Mouse (Mus musculus) granulocyte monocyte progenitor cell, adult 5-6 weeks (primary cell): ENCODE results near the gene Tln2. TPM values are rescaled to one million over a fixed set of nuclear protein-coding genes. Genes with fewer than 3 reads are reported as not detected.

Experiments used
- ATAC-seq: replicated peaks from 2 replicates; pipeline ENCODE4 v1.8.0; 2016; ENCODE audit warnings: mild to moderate bottlenecking, moderate TSS enrichment, inconsistent platforms; ENCODE audit not compliant: poor library complexity, severe bottlenecking
- total RNA-seq, 2 experiments: library from RNA; stranded (forward) in 1 of 2; stranded (reverse) in 1 of 2; fragments of 200-712, 200-1000 nt in 1 of 2; fragments of >200 nt in 1 of 2; fragmentation: Nextera tagmentation in 1 of 2; gene quantifications; 2 replicates each; pipeline ENCODE4 v1.2.3; 2014 to 2017

The Tln2 gene
- total RNA-seq (2014; fragmentation: Nextera tagmentation) (0.28 TPM in 1 of 2 replicates, not detected in the other), total RNA-seq (2017) (1.4 and 7.0 TPM in 2 replicates)

DNA sequence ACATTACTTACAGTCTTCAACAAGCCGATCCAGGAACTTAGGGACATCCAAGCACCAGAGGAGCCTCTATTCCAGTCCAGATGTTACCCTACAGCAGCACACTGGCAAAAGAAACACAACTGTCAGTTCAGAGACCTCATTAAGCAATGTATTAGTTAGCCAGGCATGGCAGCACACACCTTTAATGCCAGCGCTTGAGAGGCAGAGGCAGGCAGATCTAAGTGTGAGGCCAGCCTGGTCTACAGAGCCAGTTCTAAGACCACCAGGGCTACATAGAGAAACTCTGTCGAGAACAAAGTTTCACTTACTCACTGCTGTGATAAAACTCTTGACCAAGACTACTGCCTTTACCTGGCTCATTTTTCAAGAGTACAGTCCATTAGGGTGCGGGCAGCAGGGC lies at the start of gene Tln2:
TSS of gene Tln2 (minus strand) at position 101 of the 400 bp plus-strand sequence.
- no peak for ATAC-seq

DNA sequence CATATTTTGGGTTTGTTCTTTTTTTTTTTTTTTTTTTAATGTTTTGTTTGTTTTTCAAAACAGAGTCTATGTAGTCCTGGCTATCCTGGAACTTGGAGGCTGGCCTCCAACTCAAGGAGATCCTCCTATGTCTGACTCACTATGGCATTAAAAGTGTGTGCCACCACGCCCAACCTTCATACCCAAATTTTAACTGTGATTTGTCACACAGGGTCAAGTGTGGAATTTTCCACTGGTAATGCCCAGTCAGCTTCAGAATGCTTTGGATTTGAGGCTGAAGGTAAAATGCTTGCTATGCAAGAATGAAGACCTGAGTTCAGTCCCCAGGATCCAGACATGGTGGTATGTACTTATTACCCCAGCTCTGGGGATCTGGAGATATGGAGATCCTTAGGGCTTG lies 49.7 kb upstream of the Tln2 start:
- ATAC-seq = no peak

DNA sequence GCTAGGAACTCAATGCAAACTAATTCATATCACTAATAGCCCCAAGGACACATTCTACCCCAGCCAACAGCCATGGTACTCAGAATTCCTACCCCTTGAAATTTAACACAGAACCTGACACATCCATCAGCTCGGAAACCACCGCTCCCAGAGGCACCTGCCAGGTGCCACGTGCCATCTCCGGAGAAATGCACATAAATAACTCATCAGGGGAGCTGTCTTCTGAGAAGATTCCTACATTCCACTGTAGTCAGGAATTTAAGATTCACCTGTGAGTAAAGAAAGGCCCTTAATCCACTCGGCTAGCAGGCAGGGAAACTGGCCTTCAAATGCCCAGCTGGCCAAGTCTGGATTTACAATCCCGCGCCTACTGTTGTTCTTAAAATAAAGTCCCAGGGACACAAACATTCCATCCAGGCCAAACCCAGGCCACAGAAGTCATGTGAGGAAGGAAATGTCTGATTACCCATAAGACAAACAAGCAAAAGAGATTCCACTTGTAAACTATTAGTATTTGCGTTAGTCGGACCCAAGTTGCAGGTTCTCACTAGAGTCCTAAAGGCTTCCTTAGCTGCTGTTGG lies 48.4 kb upstream of the Tln2 start:
- ATAC-seq = no peak

DNA sequence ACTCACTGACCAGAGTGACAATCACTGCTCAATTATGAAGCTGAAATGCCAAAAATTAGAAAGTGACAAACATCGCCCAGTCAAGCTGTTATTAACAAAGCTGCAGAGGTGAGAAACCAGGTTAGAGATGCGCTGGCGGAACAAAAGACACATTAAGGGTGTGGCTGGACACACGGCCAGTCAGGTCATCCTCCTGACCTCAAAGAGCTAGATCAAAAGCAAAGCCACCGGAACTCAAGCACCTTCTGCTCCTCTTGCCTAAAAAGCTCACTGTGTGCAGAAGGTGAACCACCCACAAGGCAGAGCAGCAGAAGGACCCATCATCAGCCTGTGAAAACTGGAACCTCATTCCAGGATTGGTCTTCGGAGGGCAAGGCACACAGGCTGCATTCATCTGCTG lies 47.8 kb upstream of the Tln2 start:
- no peak for ATAC-seq

DNA sequence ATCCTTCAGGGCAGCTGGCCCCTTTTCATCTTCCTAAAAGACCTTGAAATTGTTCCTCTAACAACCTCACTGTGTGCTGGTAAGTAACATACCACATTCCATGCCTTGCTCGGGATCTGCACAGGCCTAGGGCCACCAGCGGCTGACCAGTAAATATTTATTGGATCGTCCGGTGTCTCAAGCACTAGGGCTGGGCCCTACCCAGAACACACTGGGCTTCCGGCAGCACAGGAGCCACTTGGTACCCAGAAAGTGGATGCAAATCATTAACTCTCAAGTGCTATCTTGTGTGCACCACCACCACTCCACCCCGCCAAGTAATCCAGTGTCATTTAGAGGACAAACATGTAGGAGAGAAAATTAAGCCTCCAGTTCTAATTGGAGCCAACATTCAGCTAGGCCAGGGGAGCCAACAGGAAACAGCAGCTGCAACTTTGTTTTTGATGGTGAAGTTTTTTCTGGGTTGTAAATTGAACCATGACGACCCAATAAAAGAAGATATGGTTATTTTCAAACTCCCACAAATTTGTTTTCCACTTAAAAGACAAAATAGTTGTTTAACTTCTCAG lies 46.4 kb upstream of the Tln2 start:
- no peak for ATAC-seq

DNA sequence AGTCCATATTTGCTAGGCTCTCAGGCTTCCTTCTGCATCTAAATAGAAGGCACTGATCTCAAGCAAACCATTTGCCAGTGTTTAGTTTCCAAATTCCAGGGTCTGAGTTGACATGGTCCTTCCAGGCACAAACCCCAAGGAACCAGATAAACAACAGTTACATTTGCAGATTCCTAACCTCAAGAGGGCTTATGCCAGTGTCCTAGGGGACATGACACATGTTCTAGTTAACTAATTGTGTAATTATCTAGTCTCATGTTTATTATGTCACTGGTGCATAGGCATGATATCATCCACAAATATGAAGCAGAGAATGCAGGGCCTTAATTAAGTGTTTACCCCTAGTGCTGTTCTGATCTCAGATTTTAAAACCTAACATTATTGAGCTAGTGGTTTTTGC lies 45.4 kb upstream of the Tln2 start:
- no peak for ATAC-seq

DNA sequence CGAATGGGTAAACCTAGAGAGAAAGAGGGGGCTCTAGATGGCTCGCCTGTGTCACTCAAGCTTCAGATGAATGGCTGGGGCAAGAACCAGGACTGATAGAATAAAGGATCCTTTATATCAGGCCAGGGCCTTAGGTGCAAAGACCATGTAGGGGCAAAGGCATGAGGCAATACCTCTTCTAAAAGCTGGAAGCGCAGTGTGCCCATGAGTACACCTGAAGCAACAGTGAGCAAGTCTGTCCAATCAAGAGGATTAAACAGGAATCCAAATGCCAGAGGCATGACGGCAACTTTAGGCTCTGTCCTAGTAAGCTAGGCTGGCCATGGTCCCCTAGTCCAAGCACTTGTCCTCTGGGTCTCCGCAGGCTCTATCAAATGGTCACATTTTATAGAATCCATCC lies 42.8 kb upstream of the Tln2 start:
- no peak for ATAC-seq

DNA sequence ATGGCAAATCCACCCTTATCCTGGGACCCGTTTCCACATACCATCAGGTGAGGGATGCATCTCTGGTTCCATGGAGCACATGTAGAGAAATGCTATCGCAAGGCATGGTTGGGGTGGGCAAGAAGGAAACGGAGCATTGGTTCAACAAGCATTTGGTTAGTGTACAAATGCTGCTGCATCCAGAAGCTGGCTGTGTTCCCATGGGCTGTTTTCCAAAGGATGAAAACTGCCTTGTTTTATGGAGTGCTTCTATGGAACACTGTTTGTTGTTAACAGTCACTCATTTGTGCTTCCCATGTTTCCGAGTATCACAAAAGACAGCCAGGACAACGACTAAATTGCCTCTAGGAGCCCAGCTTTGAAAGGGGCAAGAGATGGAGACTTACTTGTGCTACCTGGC lies 35.7 kb upstream of the Tln2 start:
- ATAC-seq = no peak

DNA sequence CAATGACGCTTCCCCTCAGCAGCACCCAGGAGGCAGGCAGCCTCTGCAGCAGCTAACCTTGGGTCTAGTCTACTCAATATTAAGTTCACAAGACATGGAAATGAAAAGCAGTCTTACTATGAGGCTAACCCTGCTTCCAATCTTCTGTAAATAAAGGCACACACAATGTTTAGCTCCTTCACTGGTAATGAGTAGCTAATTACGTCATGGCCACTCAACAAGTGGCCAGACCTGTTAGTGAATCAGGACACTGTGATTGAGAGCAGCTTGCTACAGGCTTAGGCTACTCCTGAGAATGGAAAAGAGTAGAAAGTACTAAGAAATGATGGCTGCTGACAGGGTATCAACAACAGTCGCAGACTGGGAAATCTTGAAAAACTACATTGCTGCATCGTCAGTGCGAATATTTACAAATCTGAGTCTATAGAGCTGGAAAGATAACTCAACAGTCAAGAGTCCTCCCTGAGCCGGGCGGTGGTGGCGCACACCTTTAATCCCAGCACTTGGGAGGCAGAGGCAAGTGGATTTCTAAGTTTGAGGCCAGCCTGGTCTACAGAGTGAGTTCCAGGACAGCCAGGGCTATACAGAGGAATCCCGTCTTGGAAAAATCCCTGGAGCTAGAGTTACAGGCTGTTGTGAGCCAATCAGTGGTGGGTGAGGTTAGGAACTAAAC lies 34.1 kb upstream of the Tln2 start:
- no peak for ATAC-seq

DNA sequence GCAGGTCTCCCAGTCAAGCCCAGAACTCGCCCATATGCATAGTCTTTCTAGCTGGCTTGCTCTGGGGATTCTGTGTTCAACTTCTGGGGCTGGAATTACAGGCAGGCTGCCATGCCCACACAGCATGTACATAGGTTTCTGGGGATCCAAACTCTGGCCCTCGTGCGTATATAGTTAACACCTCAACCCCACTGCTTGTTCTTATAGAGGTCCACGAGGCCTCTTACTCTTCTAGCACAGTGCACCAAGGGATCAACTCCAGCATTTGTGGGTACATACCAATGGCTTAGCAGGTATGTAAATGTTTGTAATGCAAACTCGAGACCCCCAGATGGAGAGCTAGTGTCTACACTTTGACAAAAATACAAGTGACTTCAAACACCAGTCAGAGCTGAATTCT lies 33.2 kb upstream of the Tln2 start:
- ATAC-seq = no peak

DNA sequence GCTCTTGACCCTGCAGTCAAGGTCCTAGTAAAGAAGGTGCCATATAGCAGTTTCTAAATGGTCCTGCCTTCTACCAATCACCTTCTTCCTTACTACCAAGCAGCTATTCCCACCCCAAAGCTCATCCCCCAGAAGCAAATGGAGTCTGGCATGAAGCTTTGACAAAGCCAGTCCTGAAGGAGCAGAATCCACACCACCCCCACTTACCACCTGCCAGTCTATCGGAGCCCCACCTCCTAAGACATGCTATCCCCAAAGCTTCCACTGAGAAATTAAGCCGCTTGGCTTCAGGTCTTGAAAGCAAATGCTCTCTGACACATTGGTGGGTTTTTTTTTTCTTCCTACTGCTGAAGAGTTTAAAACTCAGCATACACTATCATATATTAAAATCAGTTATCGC lies 27.6 kb upstream of the Tln2 start:
- no peak for ATAC-seq

DNA sequence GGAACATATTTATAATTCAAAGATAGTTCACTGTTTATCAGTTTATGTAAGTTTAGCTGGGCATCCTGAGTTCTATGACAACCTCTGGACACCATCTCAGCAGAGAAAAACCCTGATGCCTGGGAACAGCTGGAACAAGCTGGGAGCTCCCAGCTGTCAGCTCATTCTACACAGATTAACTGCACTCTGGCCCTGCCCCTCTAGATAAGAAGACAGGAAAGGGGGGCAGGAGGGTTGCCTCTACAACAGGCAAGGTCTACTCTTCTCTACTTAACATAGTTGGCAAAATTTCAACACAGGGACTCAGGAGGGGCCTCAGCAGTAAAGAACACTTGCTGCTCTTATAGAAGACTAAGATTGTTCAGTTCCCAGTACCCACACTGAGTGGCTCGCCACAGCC lies 27.0 kb upstream of the Tln2 start:
- no peak for ATAC-seq

DNA sequence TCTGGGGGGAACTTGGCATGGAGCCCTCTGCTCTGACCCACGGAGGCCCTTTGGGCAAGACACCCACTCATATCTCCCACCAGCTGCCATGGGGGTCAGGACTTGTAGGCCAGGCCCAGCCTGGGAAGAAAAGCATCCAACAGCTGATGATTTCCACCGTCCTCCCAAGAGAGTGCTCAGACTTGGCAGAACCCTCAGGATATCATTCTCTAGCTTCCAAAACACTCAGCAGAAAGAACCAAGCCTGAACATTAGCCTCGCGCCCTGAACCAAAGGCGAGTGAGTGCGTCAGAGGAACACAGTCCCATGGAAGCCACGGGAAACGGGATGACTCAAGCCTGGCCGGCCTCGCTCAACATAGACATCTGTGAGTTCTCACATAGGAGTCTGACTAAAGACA lies 25.4 kb upstream of the Tln2 start:
- ATAC-seq = no peak

DNA sequence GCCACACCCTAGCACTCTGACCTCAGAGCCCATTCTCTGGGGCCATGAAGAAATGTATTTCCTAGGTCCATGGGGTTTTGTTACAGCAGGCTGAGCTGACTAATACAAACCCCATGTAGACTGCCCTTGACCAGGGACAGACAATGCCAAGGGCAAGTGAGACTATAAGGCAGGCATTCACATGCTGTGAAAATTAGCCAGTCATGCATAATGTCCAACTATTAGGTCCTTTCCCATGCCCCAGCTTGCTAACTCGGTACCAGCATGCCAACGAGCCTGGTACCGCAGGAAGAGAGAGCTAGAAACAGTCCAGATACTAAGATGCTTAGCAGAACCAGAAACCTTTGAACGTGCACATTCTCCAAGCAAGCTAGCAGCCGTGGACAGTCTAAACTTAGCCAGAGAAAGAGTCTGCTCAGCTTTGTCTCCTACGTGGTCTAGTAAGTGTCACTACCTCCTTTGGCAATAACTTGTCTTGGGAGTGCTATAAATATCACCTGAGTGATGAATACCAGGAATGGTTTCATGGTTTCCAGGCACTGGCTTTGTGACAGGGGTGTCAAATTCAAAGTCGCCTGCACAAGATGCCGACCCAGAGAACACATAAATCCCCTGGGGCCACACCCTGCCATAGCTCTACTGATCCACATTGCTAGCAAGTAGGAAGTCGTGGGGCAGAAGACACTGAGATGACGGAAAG lies 22.2 kb upstream of the Tln2 start:
- ATAC-seq = no peak

DNA sequence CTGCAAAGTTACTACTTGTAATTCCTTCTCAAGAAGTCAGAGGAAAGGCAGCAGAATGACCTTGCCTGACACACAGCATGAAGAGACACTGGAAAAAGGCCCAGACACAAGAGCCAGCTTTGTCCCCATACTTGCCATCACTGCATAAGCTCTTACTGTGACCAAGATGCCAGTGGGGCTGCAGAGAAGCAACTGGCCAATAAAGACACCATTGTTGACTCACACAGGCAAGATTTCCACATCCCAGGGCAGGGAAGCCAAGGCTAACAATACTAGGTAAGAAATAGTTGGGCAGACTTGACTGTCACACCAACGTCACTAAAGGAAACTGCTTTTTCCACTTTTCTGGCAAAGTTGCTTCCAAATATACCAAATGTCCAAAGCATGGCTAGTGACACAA lies 20.0 kb upstream of the Tln2 start:
- ATAC-seq = no peak

DNA sequence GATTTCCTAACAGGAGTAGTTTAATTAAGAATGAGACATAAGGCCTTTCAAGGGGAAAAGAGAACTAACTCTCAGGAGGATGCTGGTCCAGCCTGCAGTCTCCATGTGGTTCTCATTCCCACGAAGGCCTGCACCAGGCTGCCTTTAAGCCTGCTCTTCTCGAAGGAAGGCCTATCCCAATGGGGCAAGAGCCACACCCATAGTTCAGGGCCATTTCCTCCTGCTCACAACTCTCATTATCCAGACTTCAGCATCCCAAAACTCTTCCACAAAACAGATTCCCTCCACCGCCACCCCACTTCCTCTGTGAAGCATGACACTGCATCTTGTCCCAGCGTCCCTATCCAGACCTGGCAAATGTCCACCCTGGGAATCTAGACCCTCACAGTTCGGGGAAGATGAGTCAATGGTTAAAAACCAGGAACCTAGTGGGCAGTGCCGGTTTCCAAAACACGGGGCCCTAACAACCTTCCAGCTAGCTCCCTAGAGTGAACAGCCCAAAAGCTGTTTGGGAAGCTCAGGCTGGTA lies 15.3 kb upstream of the Tln2 start:
- ATAC-seq = no peak

DNA sequence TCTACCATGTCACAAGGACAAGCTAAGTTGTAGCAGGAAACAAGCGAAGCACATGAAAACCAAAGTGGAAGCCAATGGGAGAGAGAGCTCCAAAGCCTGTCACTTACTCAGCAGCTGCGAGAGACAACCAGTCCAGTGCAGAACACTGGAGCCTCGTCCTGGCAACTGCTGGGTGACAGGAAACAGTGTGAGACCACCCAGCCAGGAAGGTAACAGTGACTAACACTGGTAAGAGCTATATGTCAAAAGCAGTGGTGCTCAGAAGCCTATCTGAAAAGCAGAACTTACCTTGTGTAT lies 14.1 kb upstream of the Tln2 start:
- no peak for ATAC-seq

DNA sequence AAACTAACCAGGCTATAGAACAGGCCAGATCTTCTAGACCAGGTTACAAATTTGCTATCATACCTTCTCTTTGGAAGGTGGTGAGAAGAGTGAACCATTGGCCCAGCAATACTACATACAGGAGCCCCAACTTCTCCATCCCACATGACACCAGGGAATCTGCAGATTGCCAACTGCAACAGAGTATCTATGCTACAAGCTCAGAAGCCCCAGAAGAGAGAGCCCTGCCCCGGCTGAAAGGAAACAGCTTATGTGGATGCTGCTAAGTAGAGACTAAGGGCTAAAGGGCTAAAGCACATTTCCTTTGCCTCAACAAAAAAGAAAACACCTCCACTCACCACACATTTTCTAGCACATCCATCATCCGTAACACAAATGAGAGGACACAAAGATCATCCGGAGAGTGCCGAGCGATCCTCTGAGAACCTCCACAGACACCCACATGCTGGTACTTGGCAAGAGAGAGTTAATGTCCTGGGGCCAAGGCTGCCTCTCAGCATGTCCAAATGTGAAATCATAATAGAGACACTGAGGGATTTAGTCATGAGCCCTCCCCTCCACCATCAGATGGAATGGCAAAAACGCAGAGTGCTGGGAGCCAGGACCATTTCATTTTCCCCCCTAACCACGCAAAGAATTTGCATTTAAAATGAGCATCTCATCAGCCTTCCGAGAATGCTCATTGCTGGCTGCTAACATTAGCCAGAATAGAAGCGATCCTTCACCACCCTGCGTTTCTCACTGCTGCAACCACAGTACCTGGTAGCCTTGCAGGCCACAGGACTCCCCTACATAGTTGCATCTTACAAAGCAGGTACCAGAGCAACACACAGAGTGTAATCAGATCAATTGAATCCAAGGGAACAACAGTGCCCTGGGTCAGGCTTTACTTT lies 13.5 kb upstream of the Tln2 start:
- no peak for ATAC-seq

DNA sequence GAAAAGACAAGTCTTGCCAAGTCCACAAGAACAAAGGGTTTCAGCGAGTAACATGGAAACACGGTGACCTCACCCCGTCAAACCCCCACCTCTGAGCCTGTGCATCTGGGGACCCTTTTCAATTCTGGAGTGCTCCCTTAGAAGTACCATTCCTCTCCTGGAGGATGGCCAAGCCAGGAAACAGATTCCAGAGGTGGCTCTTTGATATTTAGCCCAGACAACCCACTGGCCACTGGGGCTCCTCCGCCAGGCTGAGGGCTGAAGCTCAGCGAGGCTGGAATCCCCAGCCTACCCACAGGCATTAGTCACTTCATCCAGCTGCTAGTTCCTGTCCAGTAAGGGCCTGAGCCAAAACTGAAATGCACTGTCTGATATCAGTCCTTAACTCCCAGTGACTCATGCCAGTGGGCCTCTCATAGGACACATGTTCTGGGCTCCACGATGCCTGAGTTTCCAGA lies 6.3 kb upstream of the Tln2 start:
- no peak for ATAC-seq

DNA sequence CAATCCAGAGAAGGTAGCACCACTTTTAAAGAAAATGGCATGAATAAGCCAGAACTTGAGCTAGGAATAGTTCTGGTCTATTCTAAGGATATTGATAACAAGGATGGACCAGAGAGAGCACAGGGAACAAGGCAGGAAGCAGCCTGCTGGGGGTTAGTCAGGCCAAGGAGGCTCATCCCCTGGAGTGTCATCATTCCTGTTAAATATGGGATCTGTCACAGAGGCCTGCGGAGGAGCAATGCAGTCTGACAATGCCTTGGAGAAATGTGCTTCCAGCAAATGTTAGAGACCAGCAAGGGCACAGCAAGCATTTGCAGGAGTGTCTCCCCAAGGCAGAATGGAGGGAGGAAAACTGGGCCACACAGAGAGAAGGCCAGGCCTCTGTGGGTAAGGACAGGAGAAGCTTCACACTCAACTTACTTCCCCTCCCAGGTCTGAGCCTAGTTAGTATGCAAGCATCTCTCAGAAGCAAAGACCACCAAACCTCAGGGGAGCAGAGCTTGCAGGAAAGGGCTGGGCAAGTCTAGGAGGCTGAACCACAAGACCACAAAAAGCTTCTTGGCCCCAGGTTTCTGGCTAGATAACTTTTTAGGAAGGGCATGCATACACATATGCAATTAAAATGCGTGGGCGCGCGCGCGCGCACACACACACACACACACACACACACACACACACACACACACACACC lies 9.5 kb downstream of the Tln2 start:
- ATAC-seq = no peak
